Mouse (Mus musculus) kidney, adult 9 months (tissue): ENCODE measurements around the gene Slc22a29.
"Not testable (repeated sequence)": the region's sequence is repeated elsewhere in the genome, so short reads cannot be mapped to it uniquely, and the experiment has no call there.

ENCODE experiments used
- DNase-seq: peaks from one replicate; pipeline ENCODE4 v3.0.0; 2022

Gene Slc22a29

DNA sequence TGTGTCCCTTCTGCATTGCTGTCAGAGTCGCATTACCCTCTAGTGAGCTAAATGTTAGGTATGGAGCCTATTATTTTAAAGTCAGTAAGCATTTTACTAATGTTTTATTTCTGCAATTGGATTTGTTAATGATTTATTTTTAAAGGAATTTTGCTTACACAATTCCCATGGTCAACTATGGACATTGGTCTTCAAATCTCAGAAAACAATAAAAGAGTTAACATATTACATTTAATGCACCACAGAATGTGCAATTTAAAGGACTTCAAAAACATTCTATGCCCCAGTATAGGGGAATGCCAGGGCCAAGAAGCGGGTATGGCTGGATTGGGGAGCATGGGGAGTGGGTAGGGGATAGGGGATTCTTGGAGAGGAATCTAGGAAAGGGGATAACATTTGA lies at the start of gene Slc22a29:
Gene Slc22a29, minus strand, starts transcription at position 101 of the 400 bp plus-strand sequence.
- no peak for DNase-seq

DNA sequence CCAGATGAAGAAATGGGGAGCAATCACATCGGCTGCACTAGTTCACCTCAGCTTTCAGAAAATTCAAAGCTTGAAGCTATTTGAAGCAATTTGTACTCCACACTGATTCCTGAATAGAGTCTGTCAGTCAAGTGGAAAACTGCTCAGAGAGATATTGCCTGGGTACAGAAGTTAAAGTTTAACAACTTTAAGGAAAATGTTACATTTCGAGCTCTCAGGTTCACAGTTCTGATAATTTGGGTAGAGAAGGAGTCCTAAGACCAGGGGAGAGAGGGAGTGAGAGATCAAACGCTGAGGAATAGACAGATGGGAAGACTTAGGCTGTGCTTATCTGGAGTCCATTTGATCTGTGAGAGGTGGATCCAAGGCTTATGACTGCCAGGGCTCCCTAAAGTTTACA lies 46.6 kb upstream of the Slc22a29 start:
- DNase-seq: peak; percentile 32

DNA sequence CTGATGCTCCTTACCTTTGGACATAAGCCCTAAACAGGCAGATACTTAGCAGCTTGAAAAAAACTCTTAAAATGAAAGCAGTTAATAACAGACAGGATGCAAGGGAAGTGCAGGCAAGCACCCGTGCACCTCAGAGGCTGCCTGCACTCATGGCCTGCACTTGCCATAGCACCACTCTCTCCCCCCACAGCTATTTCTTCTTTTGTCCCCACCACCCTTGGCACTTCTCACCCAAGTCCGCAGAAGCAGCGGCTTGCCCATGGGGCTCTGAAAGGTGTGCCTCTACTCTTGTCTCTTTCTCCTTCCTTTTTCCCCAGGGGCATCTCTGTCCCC lies 34.0 kb upstream of the Slc22a29 start:
- DNase-seq: no peak

DNA sequence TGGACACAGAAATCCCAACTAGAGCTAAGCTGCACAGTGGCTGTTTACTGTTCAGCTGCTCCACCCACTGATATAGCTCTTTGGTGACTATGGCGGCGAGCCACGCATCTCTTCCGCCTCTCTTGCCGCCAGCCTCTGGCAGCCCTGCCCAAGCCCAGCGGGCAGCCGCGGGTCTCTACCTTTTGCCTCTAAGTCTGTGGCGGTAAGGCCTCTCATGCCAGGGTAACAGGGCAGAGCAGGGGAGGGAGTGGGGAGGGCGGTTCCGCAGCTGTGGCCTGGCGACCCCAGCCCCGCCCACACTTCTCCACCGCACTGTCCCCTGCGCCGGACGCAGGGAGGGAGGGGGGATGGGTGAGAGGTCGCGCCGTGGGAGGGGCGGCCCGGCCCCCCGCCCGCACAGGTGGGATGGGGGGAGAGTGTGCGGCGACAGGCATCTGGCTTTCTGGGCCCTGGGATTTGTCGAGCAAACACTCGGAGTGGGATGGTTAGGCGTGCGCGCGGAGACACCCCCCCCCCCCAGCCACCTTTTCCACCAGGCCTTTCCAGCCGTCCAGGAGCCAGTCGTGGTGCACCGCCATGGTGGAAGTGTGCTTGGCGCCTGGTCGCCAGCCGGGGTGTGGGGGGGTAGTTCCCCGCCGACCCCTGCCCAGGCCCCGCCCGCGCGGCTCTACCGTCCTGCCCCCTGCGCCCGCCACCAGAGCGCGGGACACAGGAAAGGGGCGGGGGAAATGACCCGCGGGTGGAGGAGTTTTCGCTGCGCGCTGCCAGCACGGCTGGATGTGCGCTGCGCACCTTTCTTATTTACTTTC lies 33.4 kb upstream of the Slc22a29 start:
- peak; percentile 65 for DNase-seq

DNA sequence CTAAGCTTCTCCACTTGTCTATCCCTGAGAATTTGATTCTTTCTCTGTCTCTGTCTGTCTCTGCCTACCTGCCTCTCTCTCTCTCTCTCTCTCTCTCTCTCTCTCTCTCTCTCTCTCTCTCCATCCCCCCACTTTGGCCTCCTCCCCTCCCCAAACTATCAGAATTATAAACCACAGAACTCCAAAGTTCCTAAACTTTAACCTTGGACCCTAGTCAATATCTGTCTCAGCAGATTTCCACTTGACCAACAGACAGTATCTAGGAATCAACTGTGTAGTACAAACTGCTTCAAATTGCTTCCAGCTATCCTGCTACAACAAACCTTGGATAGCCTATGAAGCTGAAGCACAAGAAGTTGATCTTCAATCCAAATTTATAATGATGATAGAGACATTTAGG lies 10.2 kb upstream of the Slc22a29 start:
- DNase-seq: peak; percentile 66

DNA sequence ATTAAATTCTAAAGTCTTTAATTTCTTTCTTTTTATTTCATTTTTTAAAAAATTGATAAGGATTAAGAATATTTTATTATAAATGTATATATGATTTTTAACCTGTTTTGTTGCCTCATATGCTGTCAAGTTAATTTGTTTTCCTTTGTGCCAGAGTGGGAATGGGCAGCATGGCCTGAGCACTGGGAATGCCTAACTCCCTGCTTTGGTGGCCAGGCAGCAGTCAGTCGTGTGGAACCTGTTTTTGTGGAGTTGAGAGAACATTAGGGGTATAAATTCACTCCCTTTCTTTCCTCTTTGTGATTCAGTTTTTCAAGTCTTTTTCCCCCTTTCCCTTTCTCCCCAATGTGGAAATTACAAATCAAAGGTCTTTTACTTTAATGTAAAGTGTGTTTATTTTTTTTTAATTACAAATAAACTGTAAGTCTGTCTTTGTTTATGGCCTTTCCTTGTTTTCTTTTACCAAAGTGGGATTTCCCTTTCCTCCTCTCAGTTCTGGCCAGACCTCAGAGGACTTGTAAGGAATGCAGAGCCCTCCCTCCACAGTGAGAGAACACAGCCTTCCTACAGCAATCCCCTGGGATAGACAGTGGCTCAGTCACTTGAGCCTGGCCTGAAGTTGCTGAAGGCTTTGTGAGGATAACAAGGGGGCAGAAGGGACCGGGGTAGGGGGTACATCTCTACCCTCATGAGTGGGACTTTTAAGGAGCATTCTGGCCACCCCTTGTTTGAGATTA lies 69.7 kb downstream of the Slc22a29 start:
- no peak for DNase-seq

DNA sequence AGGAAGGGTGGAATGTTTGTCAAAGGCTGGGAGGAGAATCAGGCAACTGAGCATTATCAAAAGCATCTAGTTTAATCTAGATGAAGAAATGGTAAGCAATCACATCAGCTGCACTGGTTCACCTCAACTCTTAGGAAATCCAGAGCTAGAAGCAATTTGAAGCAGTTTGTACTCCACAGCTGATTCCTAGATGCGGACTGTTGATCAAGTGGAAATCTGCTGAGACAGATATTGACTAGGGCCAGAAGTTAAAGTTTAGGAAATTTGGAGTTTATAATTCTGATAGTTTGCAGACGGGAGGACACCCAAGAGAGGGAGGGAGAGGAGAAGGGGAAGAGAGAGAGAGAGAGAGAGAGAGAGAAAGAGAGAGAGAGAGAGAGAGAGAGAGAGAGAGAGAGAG lies 76.0 kb downstream of the Slc22a29 start:
- peak; percentile 54 for DNase-seq

DNA sequence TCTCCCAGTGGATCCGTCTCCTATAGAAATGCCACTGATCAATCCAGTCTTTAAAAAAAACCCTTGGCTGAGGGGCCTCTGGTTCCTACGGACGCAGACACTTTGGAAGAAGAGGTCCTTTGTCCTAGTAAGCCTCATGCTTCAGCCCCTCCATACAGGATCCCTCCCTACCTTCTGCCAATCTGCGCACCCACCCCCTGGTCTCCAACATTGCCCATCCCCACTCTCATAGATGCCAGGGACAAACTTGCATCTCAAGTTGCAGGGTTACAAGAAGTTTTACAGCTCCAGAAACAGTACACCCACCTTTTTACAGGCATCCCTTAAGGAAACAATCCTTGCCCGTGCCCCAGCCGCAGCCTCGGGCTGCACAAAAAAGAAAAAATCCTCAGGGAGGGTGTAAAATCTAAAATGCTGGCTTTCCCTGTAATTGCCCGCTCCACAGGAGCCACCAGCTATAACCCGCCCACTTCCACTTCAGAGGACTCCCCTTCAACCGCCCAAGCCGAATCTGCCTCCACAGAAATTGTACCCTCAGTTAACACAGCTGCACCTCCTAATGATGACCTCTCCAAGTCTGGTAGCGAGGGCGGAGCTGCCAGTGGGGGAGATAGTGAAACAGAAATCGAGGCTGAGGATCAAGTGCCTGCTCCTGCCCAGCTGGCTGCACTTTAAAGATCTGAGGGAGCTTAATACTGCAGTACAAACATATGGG lies 84.4 kb downstream of the Slc22a29 start:
- DNase-seq: not testable (repeated sequence)

DNA sequence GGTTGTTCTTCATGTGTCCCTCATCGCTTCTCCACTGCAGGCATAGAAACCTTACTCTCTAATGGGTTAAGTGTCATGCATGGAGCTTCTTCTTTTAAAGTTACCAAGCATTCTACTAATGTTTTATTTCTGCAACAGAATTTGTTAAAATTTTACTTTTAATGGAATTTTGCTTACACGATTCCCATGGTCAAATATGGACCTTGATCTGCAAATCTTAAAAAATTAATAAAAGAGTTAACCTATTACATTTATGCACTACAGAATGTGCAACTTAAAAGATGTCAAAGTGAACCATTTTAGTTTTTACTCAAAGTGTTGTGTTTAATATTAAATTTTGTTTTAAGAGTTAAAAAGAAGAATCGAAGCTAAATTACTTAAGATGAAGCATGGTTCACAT lies 86.8 kb downstream of the Slc22a29 start, which contains the start of gene Slc22a28:
Gene Slc22a28, minus strand, starts transcription at position 102 of the 400 bp plus-strand sequence.
- peak; percentile 62 for DNase-seq
